ENCODE assay signal across 8 mouse cellular contexts in genomic region chr15:79505616-79506283, GRCm38 (mm10). TPM values are rescaled to one million over a fixed set of nuclear protein-coding genes. Genes with fewer than 3 reads are reported as not detected.
DNase-seq lines count a peak whose midpoint lies in the region; ATAC-seq and TF ChIP-seq lines count a peak whose summit lies in the region.

No protein-coding gene starts in this region.

- H3K9ac ChIP-seq in hindbrain, embryonic 14.5 days, result peak overlapping the region; percentile 47
- peak overlapping the region; percentile 29 for H3K9ac ChIP-seq in stomach, embryonic 15.5 days

- H3K4me3 ChIP-seq in E14TG2a.4 (replicated peaks; ENCODE audit: low read length), result peak overlapping the region; percentile 82
- H3K4me3 ChIP-seq in hindbrain, embryonic 14.5 days (replicated peaks; ENCODE audit: low read length), result peak overlapping the region; percentile 50
- peak overlapping the region; percentile 63 for H3K4me3 ChIP-seq in midbrain, embryonic 10.5 days
- peak overlapping the region; percentile 57 for H3K4me3 ChIP-seq in stomach, embryonic 15.5 days (replicated peaks)

- H3K4me1 ChIP-seq in E14TG2a.4 (replicated peaks; ENCODE audit: low read depth, low read length), result peaks cover 45% of the 10 kb centered on the region
- peaks cover 10% of the 10 kb centered on the region; the same call in 1 of the 2 replicates for H3K4me1 ChIP-seq in hindbrain, embryonic 14.5 days (replicated peaks; ENCODE audit: control insufficient read depth, insufficient read depth, low read length)
- H3K4me1 ChIP-seq in midbrain, embryonic 10.5 days, result peaks cover 48% of the 10 kb centered on the region
- peaks cover 18% of the 10 kb centered on the region for H3K4me1 ChIP-seq in stomach, embryonic 15.5 days

- intact Hi-C loops in left cerebral cortex, postnatal 25 days (cut with DNase I), result loop anchor here (5.0 kb wide), 2 partner anchors 33 to 102 kb away; partner anchors contain the start of gene Dmc1

- peak overlapping the region; percentile 99 for H3K4me2 ChIP-seq in hindbrain, embryonic 14.5 days (replicated peaks)
- peak overlapping the region; percentile 100 for H3K4me2 ChIP-seq in stomach, embryonic 15.5 days

- DNase-seq in adrenal gland, postnatal 25 days, result peak; percentile 70
- peak; percentile 68 to 74 for DNase-seq in frontal cortex, postnatal 25 days (ENCODE audit: low spot score in 2 of 2)
- peak; percentile 78 for DNase-seq in hindbrain, embryonic 14.5 days (ENCODE audit: low spot score)
- peak; percentile 78 to 80 for DNase-seq in left cerebral cortex, postnatal 25 days (ENCODE audit: low spot score in 2 of 2)
- peak; percentile 83 for DNase-seq in midbrain, embryonic 10.5 days (ENCODE audit: low spot score)

- H3K27ac ChIP-seq in hindbrain, embryonic 14.5 days, result no peak overlapping the region
- H3K27ac ChIP-seq in midbrain, embryonic 10.5 days (replicated peaks), result peak overlapping the region; percentile 76
- no peak overlapping the region for H3K27ac ChIP-seq in stomach, embryonic 15.5 days

- 0% methylated on average over 40 of the region's 71 CpGs for WGBS in hindbrain, embryonic 14.5 days
- WGBS in midbrain, embryonic 10.5 days, result under 1% methylated on average over 61 of the region's 71 CpGs
- 0% methylated on average over 47 of the region's 71 CpGs for WGBS in stomach, embryonic 15.5 days

- peak; percentile 70 for ATAC-seq in hindbrain, embryonic 14.5 days (ENCODE audit: low FRiP score)
- peak; percentile 45 for ATAC-seq in stomach, embryonic 15.5 days (ENCODE audit: insufficient read depth, low FRiP score, low read depth)
- no peak for ATAC-seq in erythroblast, adult 5-6 weeks (replicated peaks; ENCODE audit: low FRiP score, poor library complexity, severe bottlenecking)

- no peak for TF ChIP-seq CTCF in E14TG2a.4 (conservative IDR thresholded peaks at IDR 0.05; ENCODE audit: low read length)

- peaks cover 8% of the 10 kb centered on the region; the same call in 1 of the 2 replicates for H3K9me3 ChIP-seq in E14TG2a.4 (ENCODE audit: low read length)
- no peaks in the 10 kb centered on the region for H3K9me3 ChIP-seq in hindbrain, embryonic 14.5 days (ENCODE audit: control insufficient read depth, low read length)
- no peaks in the 10 kb centered on the region for H3K9me3 ChIP-seq in midbrain, embryonic 10.5 days (replicated peaks)
- H3K9me3 ChIP-seq in stomach, embryonic 15.5 days, result no peaks in the 10 kb centered on the region

- peaks cover 95% of the 10 kb centered on the region for H3K27me3 ChIP-seq in E14TG2a.4 (ENCODE audit: insufficient read depth, low read length)
- peaks cover 89% of the 10 kb centered on the region for H3K27me3 ChIP-seq in hindbrain, embryonic 14.5 days (ENCODE audit: control insufficient read depth, insufficient read depth, low read length)
- peaks cover 99% of the 10 kb centered on the region for H3K27me3 ChIP-seq in midbrain, embryonic 10.5 days (ENCODE audit: low read depth, poor library complexity, severe bottlenecking)
- H3K27me3 ChIP-seq in stomach, embryonic 15.5 days (replicated peaks), result peaks cover 80% of the 10 kb centered on the region

- no peaks in the 10 kb centered on the region for H3K36me3 ChIP-seq in E14TG2a.4 (ENCODE audit: insufficient read depth, low read length)
- H3K36me3 ChIP-seq in hindbrain, embryonic 14.5 days (replicated peaks; ENCODE audit: control insufficient read depth, insufficient read depth), result no peaks in the 10 kb centered on the region
- no peaks in the 10 kb centered on the region for H3K36me3 ChIP-seq in midbrain, embryonic 10.5 days
- H3K36me3 ChIP-seq in stomach, embryonic 15.5 days, result no peaks in the 10 kb centered on the region

RNA-seq across cellular contexts. Expression of gene Kcnj4, which starts 0.7 kb away (rescaled TPM):
- total RNA-seq in adrenal gland, postnatal 25 days (2021), result 0.27 and 0.57 TPM in 2 replicates
- polyA plus RNA-seq in hindbrain, embryonic 14.5 days (2014; fragmentation: Nextera tagmentation; extraction: Ambion mirVana), result not detected in 2 replicates
- 100 to 1,000 TPM; 187 to 209 TPM for total RNA-seq in left cerebral cortex, postnatal 25 days (2021)
- 0.05 TPM in 1 of 2 replicates, not detected in the other for polyA plus RNA-seq in midbrain, embryonic 10.5 days (2016; fragmentation: Nextera tagmentation; extraction: Ambion mirVana)
- polyA plus RNA-seq in stomach, embryonic 15.5 days (2015; fragmentation: Nextera tagmentation; extraction: Ambion mirVana), result 0.05 TPM in 1 of 2 replicates, not detected in the other
- not detected in 2 replicates for total RNA-seq in erythroblast, adult 5-6 weeks (2015; ENCODE audit: low replicate concordance)
- not detected in 2 replicates for total RNA-seq in erythroblast, adult 5-6 weeks (2017; ENCODE audit: low replicate concordance)

RNA-seq across cellular contexts. Expression of gene Kdelr3, which starts 10.5 kb away (rescaled TPM):
- 2.7 and 3.3 TPM in 2 replicates for total RNA-seq in adrenal gland, postnatal 25 days (2021)
- polyA plus RNA-seq in hindbrain, embryonic 14.5 days (2014; fragmentation: Nextera tagmentation; extraction: Ambion mirVana), result 8.1 and 10.1 TPM in 2 replicates
- total RNA-seq in left cerebral cortex, postnatal 25 days (2021), result under 1 TPM; 0.41 to 0.55 TPM
- 15.5 and 24.2 TPM in 2 replicates for polyA plus RNA-seq in midbrain, embryonic 10.5 days (2016; fragmentation: Nextera tagmentation; extraction: Ambion mirVana)
- 96.2 and 98.2 TPM in 2 replicates for polyA plus RNA-seq in stomach, embryonic 15.5 days (2015; fragmentation: Nextera tagmentation; extraction: Ambion mirVana)
- not detected in 2 replicates for total RNA-seq in erythroblast, adult 5-6 weeks (2015; ENCODE audit: low replicate concordance)
- not detected in 2 replicates for total RNA-seq in erythroblast, adult 5-6 weeks (2017; ENCODE audit: low replicate concordance)

RNA-seq across cellular contexts. Expression of gene Ddx17, which starts 40.8 kb away (rescaled TPM):
- total RNA-seq in adrenal gland, postnatal 25 days (2021), result 331 and 385 TPM in 2 replicates
- polyA plus RNA-seq in hindbrain, embryonic 14.5 days (2014; fragmentation: Nextera tagmentation; extraction: Ambion mirVana), result 87.3 and 92.4 TPM in 2 replicates
- 100 to 1,000 TPM; 319 to 348 TPM for total RNA-seq in left cerebral cortex, postnatal 25 days (2021)
- 43.5 and 48.1 TPM in 2 replicates for polyA plus RNA-seq in midbrain, embryonic 10.5 days (2016; fragmentation: Nextera tagmentation; extraction: Ambion mirVana)
- polyA plus RNA-seq in stomach, embryonic 15.5 days (2015; fragmentation: Nextera tagmentation; extraction: Ambion mirVana), result 48.5 and 51.4 TPM in 2 replicates
- 58.0 and 58.7 TPM in 2 replicates for total RNA-seq in erythroblast, adult 5-6 weeks (2015; ENCODE audit: low replicate concordance)
- 96.5 and 123 TPM in 2 replicates for total RNA-seq in erythroblast, adult 5-6 weeks (2017; ENCODE audit: low replicate concordance)

RNA-seq across cellular contexts. Expression of gene Csnk1e, which starts 50.4 kb away (rescaled TPM):
- total RNA-seq in adrenal gland, postnatal 25 days (2021), result 92.0 and 115 TPM in 2 replicates
- polyA plus RNA-seq in hindbrain, embryonic 14.5 days (2014; fragmentation: Nextera tagmentation; extraction: Ambion mirVana), result 184 and 213 TPM in 2 replicates
- total RNA-seq in left cerebral cortex, postnatal 25 days (2021), result 100 to 1,000 TPM; 133 to 141 TPM
- 128 and 162 TPM in 2 replicates for polyA plus RNA-seq in midbrain, embryonic 10.5 days (2016; fragmentation: Nextera tagmentation; extraction: Ambion mirVana)
- 63.7 and 66.0 TPM in 2 replicates for polyA plus RNA-seq in stomach, embryonic 15.5 days (2015; fragmentation: Nextera tagmentation; extraction: Ambion mirVana)
- 13.2 and 14.6 TPM in 2 replicates for total RNA-seq in erythroblast, adult 5-6 weeks (2015; ENCODE audit: low replicate concordance)
- total RNA-seq in erythroblast, adult 5-6 weeks (2017; ENCODE audit: low replicate concordance), result 3.9 and 16.3 TPM in 2 replicates

Comparison
In these comparisons a context has a peak if more than half of its experiments do, and no peak if none do; other contexts are left out.
1. RNA of gene Kcnj4, which starts 0.7 kb away (total RNA-seq): 187 to 209 TPM in left cerebral cortex, postnatal 25 days; 0.27 to 0.57 TPM in adrenal gland, postnatal 25 days and not detected in erythroblast, adult 5-6 weeks; every median in the first group is over 100 times any median in the second.
2. Peak in every context shown above with its lines, with median percentiles within 50 percentile points of each other: H3K4me3 ChIP-seq and DNase-seq.